Mouse (Mus musculus): ENCODE results near the gene Klhl6. TPM values are rescaled to one million over a fixed set of nuclear protein-coding genes. Genes with fewer than 3 reads are reported as not detected.
A peak's percentile ranks its signal among the peaks of the same experiment; 100 is the strongest.

Klhl6 gene
- total and polyA plus RNA-seq, 3 experiments = 5.3 to 5.4 (median 5.4) TPM

GRCm38 (mm10) chr16:19984884-19985643 lies 2.2 kb upstream of the Klhl6 start:
- 91% methylated on average over 2 of the region's 2 CpGs for whole genome bisulfite sequencing
- DNase-seq = no peak
- no peaks in the 10 kb centered on the region; the same call in 1 of the 2 replicates for H3K4me1 ChIP-seq (ENCODE audit: control insufficient read depth, insufficient read depth, low read length)
- H3K9ac ChIP-seq (ENCODE audit: low read depth, low read length) = no peak overlapping the region
- H3K79me2 ChIP-seq (replicated peaks; ENCODE audit: control insufficient read depth, insufficient read depth, low read length) = peaks cover 2% of the 10 kb centered on the region; the same call in 1 of the 2 replicates
- H3K27me3 ChIP-seq (ENCODE audit: control insufficient read depth, insufficient read depth, low read length) = no peaks in the 10 kb centered on the region
- no peak overlapping the region for H3K27ac ChIP-seq
- intact Hi-C loops (cut with DNase I) = loop anchor here (5.0 to 10.0 kb wide), 4 partner anchors 78 to 340 kb away; partner anchors contain the start of genes Cyp2ab1, Klhl24 and Yeats2
- no peak for TF ChIP-seq POLR2A (IDR thresholded peaks at IDR 0.05; ENCODE audit: insufficient read depth, low read depth, low read length)
- TF ChIP-seq CTCF (IDR thresholded peaks at IDR 0.05) = no peak
- TF ChIP-seq EP300 (IDR thresholded peaks at IDR 0.05; ENCODE audit: insufficient read depth, low read depth, low read length) = no peak
- H3K4me3 ChIP-seq = no peak overlapping the region
- peaks cover 10% of the 10 kb centered on the region for H3K36me3 ChIP-seq (ENCODE audit: control insufficient read depth, insufficient read depth, low read length)

- intact Hi-C loops (cut with DNase I) = loop anchor here (5.0 to 10.0 kb wide), 4 partner anchors 76 to 341 kb away; partner anchors contain the start of genes Cyp2ab1, Klhl24 and Yeats2
- DNase-seq = no peak
- TF ChIP-seq CTCF (IDR thresholded peaks at IDR 0.05) (no peak), EP300 (IDR thresholded peaks at IDR 0.05; ENCODE audit: insufficient read depth, low read depth, low read length) (no peak), POLR2A (IDR thresholded peaks at IDR 0.05; ENCODE audit: insufficient read depth, low read depth, low read length) (no peak)
- Histone ChIP-seq H3K27ac (peak overlapping the region; percentile 85), H3K36me3 (ENCODE audit: control insufficient read depth, insufficient read depth, low read length) (peaks cover 14% of the 10 kb centered on the region), H3K4me1 (ENCODE audit: control insufficient read depth, insufficient read depth, low read length) (peaks cover 2% of the 10 kb centered on the region), H3K9ac (ENCODE audit: low read depth, low read length) (no peak overlapping the region), H3K79me2 (replicated peaks; ENCODE audit: control insufficient read depth, insufficient read depth, low read length) (peaks cover 2% of the 10 kb centered on the region; the same call in 1 of the 2 replicates), H3K27me3 (ENCODE audit: control insufficient read depth, insufficient read depth, low read length) (no peaks in the 10 kb centered on the region), H3K4me3 (no peak overlapping the region)
- 47% methylated on average over 4 of the region's 4 CpGs for WGBS
Measured at GRCm38 (mm10) chr16:19983559-19983958, 722 bp upstream of the Klhl6 start.

- TF ChIP-seq CTCF (IDR thresholded peaks at IDR 0.05) = no peak
- TF ChIP-seq EP300 (IDR thresholded peaks at IDR 0.05; ENCODE audit: insufficient read depth, low read depth, low read length) = no peak
- TF ChIP-seq POLR2A (IDR thresholded peaks at IDR 0.05; ENCODE audit: insufficient read depth, low read depth, low read length) = no peak
- Histone ChIP-seq H3K27ac (peak overlapping the region; percentile 52), H3K79me2 (replicated peaks; ENCODE audit: control insufficient read depth, insufficient read depth, low read length) (peaks cover 4% of the 10 kb centered on the region), H3K27me3 (ENCODE audit: control insufficient read depth, insufficient read depth, low read length) (no peaks in the 10 kb centered on the region), H3K4me3 (peak overlapping the region; percentile 35), H3K9ac (ENCODE audit: low read depth, low read length) (peak overlapping the region; percentile 51; the same call in 1 of the 2 replicates), H3K36me3 (ENCODE audit: control insufficient read depth, insufficient read depth, low read length) (peaks cover 16% of the 10 kb centered on the region), H3K4me1 (ENCODE audit: control insufficient read depth, insufficient read depth, low read length) (peaks cover 3% of the 10 kb centered on the region)
- no peak for DNase-seq
- intact Hi-C loops (cut with DNase I) = loop anchor here (5.0 to 10.0 kb wide), 4 partner anchors 74 to 343 kb away; partner anchors contain the start of genes Cyp2ab1, Klhl24 and Yeats2
- WGBS = 29% methylated on average over 2 of the region's 2 CpGs
Measured at GRCm38 (mm10) chr16:19981684-19982083, 1.2 kb downstream of the Klhl6 start.

GRCm38 (mm10) chr16:19981006-19981405 lies 1.8 kb downstream of the Klhl6 start:
- Histone ChIP-seq H3K36me3 (ENCODE audit: control insufficient read depth, insufficient read depth, low read length) (peaks cover 17% of the 10 kb centered on the region), H3K27ac (peak overlapping the region; percentile 52; the same call in 1 of the 2 replicates), H3K79me2 (replicated peaks; ENCODE audit: control insufficient read depth, insufficient read depth, low read length) (peaks cover 4% of the 10 kb centered on the region), H3K9ac (ENCODE audit: low read depth, low read length) (peak overlapping the region; percentile 14; the same call in 1 of the 2 replicates), H3K4me1 (ENCODE audit: control insufficient read depth, insufficient read depth, low read length) (peaks cover 3% of the 10 kb centered on the region), H3K27me3 (ENCODE audit: control insufficient read depth, insufficient read depth, low read length) (no peaks in the 10 kb centered on the region), H3K4me3 (peak overlapping the region; percentile 17; the same call in 1 of the 2 replicates)
- TF ChIP-seq POLR2A (IDR thresholded peaks at IDR 0.05; ENCODE audit: insufficient read depth, low read depth, low read length) (no peak), CTCF (IDR thresholded peaks at IDR 0.05) (no peak), EP300 (IDR thresholded peaks at IDR 0.05; ENCODE audit: insufficient read depth, low read depth, low read length) (no peak)
- WGBS = 54% methylated on average over 3 of the region's 3 CpGs
- intact Hi-C loops (cut with DNase I) = loop anchor here (5.0 to 10.0 kb wide), 4 partner anchors 74 to 344 kb away; partner anchors contain the start of genes Cyp2ab1, Klhl24 and Yeats2
- DNase-seq = no peak

- Histone ChIP-seq H3K9ac (ENCODE audit: low read depth, low read length) (no peak overlapping the region), H3K4me3 (no peak overlapping the region; the same call in 1 of the 2 replicates), H3K27ac (peak overlapping the region; percentile 52; the same call in 1 of the 2 replicates), H3K4me1 (ENCODE audit: control insufficient read depth, insufficient read depth, low read length) (peaks cover 6% of the 10 kb centered on the region), H3K79me2 (replicated peaks; ENCODE audit: control insufficient read depth, insufficient read depth, low read length) (peaks cover 7% of the 10 kb centered on the region), H3K36me3 (ENCODE audit: control insufficient read depth, insufficient read depth, low read length) (peaks cover 22% of the 10 kb centered on the region), H3K27me3 (ENCODE audit: control insufficient read depth, insufficient read depth, low read length) (no peaks in the 10 kb centered on the region)
- intact Hi-C loops (cut with DNase I) = loop anchor here (5.0 to 10.0 kb wide), 4 partner anchors 72 to 345 kb away; partner anchors contain the start of genes Cyp2ab1, Klhl24 and Yeats2
- no peak for DNase-seq
- TF ChIP-seq POLR2A (IDR thresholded peaks at IDR 0.05; ENCODE audit: insufficient read depth, low read depth, low read length) (no peak), CTCF (IDR thresholded peaks at IDR 0.05) (no peak), EP300 (IDR thresholded peaks at IDR 0.05; ENCODE audit: insufficient read depth, low read depth, low read length) (no peak)
- 25% methylated on average over 2 of the region's 2 CpGs for WGBS
Measured at GRCm38 (mm10) chr16:19979755-19980154, 3.1 kb downstream of the Klhl6 start.

Data from heart, adult 2 months (tissue).